Comparison of ENCODE assay signal across 8 mouse cellular contexts in genomic region chr3:84653557-84654245, GRCm38 (mm10). TPM values are rescaled to one million over a fixed set of nuclear protein-coding genes. Genes with fewer than 3 reads are reported as not detected.
A peak's percentile ranks its signal among the peaks of the same experiment; 100 is the strongest.
DNase-seq lines count a peak whose midpoint lies in the region; ATAC-seq and TF ChIP-seq lines count a peak whose summit lies in the region.

No protein-coding gene starts in this region.

- peaks cover 18 to 34% of the 10 kb centered on the region in 2 experiments for H3K4me1 ChIP-seq in heart, embryonic 14.5 days (ENCODE audit: control insufficient read depth in 2 of 2, insufficient read depth in 2 of 2, low read length in 2 of 2)
- peaks cover 13% of the 10 kb centered on the region; the same call in 1 of the 2 replicates for H3K4me1 ChIP-seq in bone marrow, adult 2 months (ENCODE audit: control insufficient read depth, insufficient read depth, low read length)
- H3K4me1 ChIP-seq in heart, postnatal 0 days (ENCODE audit: control insufficient read depth, insufficient read depth): peaks cover 17% of the 10 kb centered on the region

- peak overlapping the region; percentile 56 for H3K9ac ChIP-seq in heart, embryonic 14.5 days (ENCODE audit: low read length)
- no peak overlapping the region for H3K9ac ChIP-seq in heart, postnatal 0 days (replicated peaks; ENCODE audit: low read depth, low read length)

- peak overlapping the region; percentile 63 for H3K4me2 ChIP-seq in heart, embryonic 14.5 days (ENCODE audit: low read length)
- H3K4me2 ChIP-seq in heart, postnatal 0 days (ENCODE audit: low read depth, low read length): peak overlapping the region; percentile 49

- H3K9me3 ChIP-seq in heart, embryonic 14.5 days (ENCODE audit: control insufficient read depth, low read length): 0 out of 2 replicates have a peak, but pooled peaks cover 4% of the 10 kb centered on the region
- no peaks in the 10 kb centered on the region for H3K9me3 ChIP-seq in heart, postnatal 0 days (replicated peaks; ENCODE audit: control insufficient read depth, low read length)

- TF ChIP-seq EP300 in heart, postnatal 0 days (IDR thresholded peaks at IDR 0.05; ENCODE audit: low read depth): no peak

- no peaks in the 10 kb centered on the region for H3K36me3 ChIP-seq in heart, embryonic 14.5 days (ENCODE audit: control insufficient read depth, insufficient read depth, low read length)
- H3K36me3 ChIP-seq in heart, postnatal 0 days (replicated peaks; ENCODE audit: control insufficient read depth, insufficient read depth, low read length): no peaks in the 10 kb centered on the region
- no peaks in the 10 kb centered on the region for H3K36me3 ChIP-seq in splenic B cell, adult 2 months (ENCODE audit: control insufficient read depth, insufficient read depth, low read length, poor library complexity, severe bottlenecking)

- no peaks in the 10 kb centered on the region for H3K27me3 ChIP-seq in heart, embryonic 14.5 days (ENCODE audit: control insufficient read depth, insufficient read depth, low read length)
- H3K27me3 ChIP-seq in heart, postnatal 0 days (ENCODE audit: control insufficient read depth, insufficient read depth, low read length): no peaks in the 10 kb centered on the region
- H3K27me3 ChIP-seq in splenic B cell, adult 2 months (ENCODE audit: control insufficient read depth, insufficient read depth, low read length, poor library complexity, severe bottlenecking): no peaks in the 10 kb centered on the region

- intact Hi-C loops in heart, postnatal 25 days (cut with DNase I): no loop called here

- DNase-seq in heart, postnatal 25 days (ENCODE audit: low spot score): no peak
- DNase-seq in heart, postnatal 0 days (ENCODE audit: low spot score): no peak
- DNase-seq in lung, postnatal 10 days: peak; percentile 43
- peak; percentile 60 for DNase-seq in splenic B cell, adult 2 months (ENCODE audit: low read depth, low spot score)
- DNase-seq in adipocyte (ENCODE audit: low spot score): no peak
- no peak for DNase-seq in frontal cortex, postnatal 25 days (ENCODE audit: low spot score in 2 of 2)

- peak overlapping the region; percentile 81 to 83 for H3K27ac ChIP-seq in heart, embryonic 14.5 days (replicated peaks in 1 of 2; ENCODE audit: control insufficient read depth in 1 of 2, insufficient read depth in 1 of 2, low read depth in 2 of 2, low read length in 2 of 2)
- H3K27ac ChIP-seq in bone marrow, adult 2 months (ENCODE audit: control insufficient read depth, insufficient read depth, low read depth, low read length, poor library complexity): 0 out of 2 replicates have a peak overlapping the region, but pooled peaks have one; percentile 1
- H3K27ac ChIP-seq in heart, postnatal 0 days (ENCODE audit: low read depth): peak overlapping the region; percentile 88

- ATAC-seq in heart, embryonic 14.5 days (ENCODE audit: insufficient number of reproducible peaks, insufficient read depth, low FRiP score, low read depth): no peak
- ATAC-seq in heart, postnatal 0 days (ENCODE audit: insufficient read depth, low read depth): no peak

- no peak for TF ChIP-seq CTCF in bone marrow, adult 2 months (IDR thresholded peaks at IDR 0.05; ENCODE audit: control insufficient read depth, insufficient read depth, low read length)
- TF ChIP-seq CTCF in heart, postnatal 0 days (IDR thresholded peaks at IDR 0.05; ENCODE audit: low read depth): no peak

- WGBS in heart, embryonic 14.5 days: 11% methylated on average over 14 of the region's 14 CpGs
- 15% methylated on average over 14 of the region's 14 CpGs for WGBS in bone marrow, adult 2 months
- WGBS in heart, postnatal 0 days: 11% methylated on average over 14 of the region's 14 CpGs

- TF ChIP-seq POLR2A in bone marrow, adult 2 months (IDR thresholded peaks at IDR 0.05; ENCODE audit: borderline replicate concordance, control insufficient read depth, low read depth, low read length): no peak

- H3K4me3 ChIP-seq in heart, embryonic 14.5 days (ENCODE audit: control insufficient read depth in 1 of 2, insufficient read depth in 1 of 2, low read depth in 1 of 2, low read length in 2 of 2): peak overlapping the region; percentile 2 to 26; a peak in 3 of 4 replicates
- H3K4me3 ChIP-seq in bone marrow, adult 2 months (replicated peaks; ENCODE audit: control insufficient read depth, low read depth, low read length): peak overlapping the region; percentile 12
- H3K4me3 ChIP-seq in heart, postnatal 0 days (ENCODE audit: low read depth, low read length): peak overlapping the region; percentile 20

RNA-seq across cellular contexts. Expression of gene Tmem154, which starts 12.3 kb away (rescaled TPM):
- polyA plus RNA-seq in heart, embryonic 14.5 days (2014; fragmentation: Nextera tagmentation; extraction: Ambion mirVana): 1.2 and 1.8 TPM in 2 replicates
- total RNA-seq in heart, postnatal 25 days (2021): 1 to 10 TPM; 1.5 TPM
- polyA plus RNA-seq in bone marrow, adult 2 months (2011; ENCODE audit: insufficient read depth, insufficient read length, low replicate concordance, missing spikeins): 4.8 and 12.6 TPM in 2 replicates
- 0.57 and 1.7 TPM in 2 replicates for total RNA-seq in heart, postnatal 0 days (2014; rRNA removed; ENCODE audit: low replicate concordance)
- 0.89 and 1.2 TPM in 2 replicates for polyA plus RNA-seq in heart, postnatal 0 days (2015; fragmentation: Nextera tagmentation; extraction: Ambion mirVana)

Comparison
In these comparisons a context has a peak if more than half of its experiments do, and no peak if none do; other contexts are left out.
1. H3K27ac ChIP-seq: peak in every context shown above with its lines; median percentile 88 in heart, postnatal 0 days; 82 in heart, embryonic 14.5 days; 1 in bone marrow, adult 2 months.
2. DNase-seq: peak in lung, postnatal 10 days (single experiment) and splenic B cell, adult 2 months (single experiment); none in heart, postnatal 25 days (single experiment), heart, postnatal 0 days (single experiment), adipocyte (single experiment) and frontal cortex, postnatal 25 days (0 of 2).
3. Peak in every context shown above with its lines, with median percentiles within 50 percentile points of each other: H3K4me3 ChIP-seq.